Mouse (Mus musculus): ENCODE data around the gene Dner.

GRCm38 (mm10) chr1:84700254-84700653, 4.2 kb upstream of the Dner start:
- TF ChIP-seq CTCF (IDR thresholded peaks at IDR 0.05; ENCODE audit: extremely low read depth, insufficient read length, insufficient replicate concordance, low read depth, low read length) = no peak
- TF ChIP-seq POLR2A (IDR thresholded peaks at IDR 0.05; ENCODE audit: low read depth, low read length) = no peak
